Mouse (Mus musculus) layer of hippocampus, postnatal 14 days (tissue): ENCODE data around the gene Mnat1. TPM values are rescaled to one million over a fixed set of nuclear protein-coding genes. Genes with fewer than 3 reads are reported as not detected.

Source experiments
- DNase-seq, 2 experiments: peaks; one replicate each; pipeline ENCODE4 v3.0.0; 2021 to 2022; ENCODE audit warnings: low spot score in 2 of 2, mixed read lengths in 1 of 2
- total RNA-seq, 2 experiments: library from RNA; stranded (reverse); gene quantifications; 2 replicates each; pipeline ENCODE4 v1.2.3; 2021

Mnat1 gene
- total RNA-seq, 2 experiments from 2014 or later: 18.4 to 20.7 TPM

DNA sequence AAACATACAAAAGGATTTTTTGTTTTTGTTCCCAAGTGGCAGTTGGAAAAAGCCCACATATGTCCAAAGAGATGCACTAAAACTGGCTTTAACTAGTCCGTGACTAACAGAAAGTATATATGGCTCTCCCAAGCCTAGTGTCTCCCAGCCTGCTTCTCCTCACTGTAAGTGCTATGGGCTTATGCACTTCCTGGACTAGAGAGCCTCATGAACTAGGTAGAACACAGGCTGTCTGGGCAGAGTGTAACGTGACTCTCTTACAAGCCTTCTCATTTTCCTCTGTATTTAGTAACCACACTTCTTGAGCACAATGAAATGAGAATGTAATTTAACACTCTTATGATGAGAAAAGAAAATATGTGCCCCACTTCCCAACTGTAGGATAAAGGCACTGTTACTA lies 185.2 kb downstream of the Mnat1 start:
- DNase-seq: no peak

DNA sequence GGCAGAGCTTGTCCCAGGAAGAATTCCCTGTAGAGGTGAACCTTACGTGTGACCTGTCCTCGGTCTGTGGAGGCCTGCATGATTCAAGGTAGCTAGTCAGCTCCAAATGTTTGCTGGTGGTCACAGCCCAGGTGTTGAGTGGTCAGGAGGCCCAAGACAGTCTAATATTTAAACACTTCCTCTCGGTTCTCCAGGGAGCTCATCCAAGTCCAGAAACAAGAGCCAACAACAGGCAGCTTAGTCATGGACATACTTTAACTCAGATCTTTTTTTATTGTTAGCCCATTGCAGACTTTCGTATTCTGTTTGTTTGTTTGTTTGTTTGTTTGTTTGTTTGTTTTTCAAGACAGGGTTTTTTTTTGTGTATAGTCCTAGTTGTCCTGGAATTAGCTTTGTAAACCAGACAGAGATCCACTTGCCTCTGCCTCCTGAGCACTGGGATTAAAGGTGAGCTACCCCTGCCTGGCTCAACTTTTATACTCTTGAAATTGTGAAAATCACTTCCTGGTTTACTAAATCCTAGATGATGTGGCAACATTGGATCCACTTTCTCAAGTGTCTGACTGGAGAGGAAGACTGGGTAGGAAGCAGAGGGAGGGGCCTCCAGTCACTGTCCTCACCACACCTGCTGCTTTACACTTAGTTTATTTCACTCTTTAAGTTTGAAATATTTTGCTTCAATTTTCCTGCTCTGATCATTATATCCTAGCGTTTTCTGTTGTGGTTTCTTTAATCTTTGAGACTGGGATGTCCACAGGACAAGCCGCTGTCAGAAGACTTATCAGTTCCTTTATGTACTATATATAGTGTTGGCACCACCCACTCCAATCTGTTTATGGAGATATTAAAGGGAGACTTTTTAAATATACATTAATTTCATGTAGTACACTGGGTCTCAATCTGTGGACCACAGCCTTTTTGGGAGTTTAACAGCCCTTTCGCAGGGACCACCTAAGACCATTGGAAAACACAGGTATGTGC lies 194.5 kb downstream of the Mnat1 start:
- DNase-seq: no peak

Other genes with a start within 250 kb of the Mnat1 start
- gene Six6, start 183.8 kb upstream of the Mnat1 start, total RNA-seq: not detected
- gene 4930447C04Rik, start 182.9 kb upstream of the Mnat1 start, total RNA-seq: 1 to 10 TPM; 4.2 to 6.2 TPM
- under 1 TPM; 0.12 to 0.25 TPM for gene Six1, start 69.8 kb upstream of the Mnat1 start, total RNA-seq
- gene Six4, start 10.3 kb upstream of the Mnat1 start, total RNA-seq: under 1 TPM; 0.69 to 0.74 TPM
- gene Trmt5, start 163.0 kb downstream of the Mnat1 start, total RNA-seq: 10 to 100 TPM in 1 of 2 experiments, 1 to 10 TPM in 1; 9.5 to 10.7 TPM
- gene Slc38a6, start 163.1 kb downstream of the Mnat1 start, total RNA-seq: 10 to 100 TPM; 14.5 to 19.0 TPM